Mouse (Mus musculus) E14TG2a.4 (cell line): ENCODE measurements around the gene Gon4l.
"Not testable (repeated sequence)": the region's sequence is repeated elsewhere in the genome, so short reads cannot be mapped to it uniquely, and the experiment has no call there.

Source experiments
- H3K27me3 ChIP-seq: 2 replicates; pipeline ENCODE4 v1.6.1; 2014; ENCODE audit warnings: low read length, control low read depth; ENCODE audit not compliant: insufficient read depth
- H3K36me3 ChIP-seq: 2 replicates; pipeline ENCODE4 v1.6.1; 2014; ENCODE audit warnings: low read length, control low read depth; ENCODE audit not compliant: insufficient read depth
- H3K4me1 ChIP-seq: replicated peaks from 2 replicates; pipeline ENCODE4 v1.6.1; 2014; ENCODE audit warnings: low read depth, low read length, control low read depth
- H3K4me3 ChIP-seq: replicated peaks from 2 replicates; pipeline ENCODE4 v1.5.1; 2014; ENCODE audit warnings: mild to moderate bottlenecking, low read length
- H3K9me3 ChIP-seq: 2 replicates; pipeline ENCODE4 v1.6.1; 2014; ENCODE audit warnings: low read length, control low read depth
- CTCF ChIP-seq: conservative IDR thresholded peaks from 2 replicates; pipeline ENCODE4 v1.5.1; 2014; ENCODE audit warnings: low read length
- NANOG ChIP-seq: IDR thresholded peaks from 2 replicates; pipeline ENCODE4 v1.6.1; 2014; ENCODE audit warnings: borderline replicate concordance, low read length, mixed read lengths
- POU5F1 ChIP-seq: IDR thresholded peaks from 2 replicates; pipeline ENCODE4 v1.6.1; 2014; ENCODE audit warnings: low read length, borderline replicate concordance

Gon4l gene

DNA sequence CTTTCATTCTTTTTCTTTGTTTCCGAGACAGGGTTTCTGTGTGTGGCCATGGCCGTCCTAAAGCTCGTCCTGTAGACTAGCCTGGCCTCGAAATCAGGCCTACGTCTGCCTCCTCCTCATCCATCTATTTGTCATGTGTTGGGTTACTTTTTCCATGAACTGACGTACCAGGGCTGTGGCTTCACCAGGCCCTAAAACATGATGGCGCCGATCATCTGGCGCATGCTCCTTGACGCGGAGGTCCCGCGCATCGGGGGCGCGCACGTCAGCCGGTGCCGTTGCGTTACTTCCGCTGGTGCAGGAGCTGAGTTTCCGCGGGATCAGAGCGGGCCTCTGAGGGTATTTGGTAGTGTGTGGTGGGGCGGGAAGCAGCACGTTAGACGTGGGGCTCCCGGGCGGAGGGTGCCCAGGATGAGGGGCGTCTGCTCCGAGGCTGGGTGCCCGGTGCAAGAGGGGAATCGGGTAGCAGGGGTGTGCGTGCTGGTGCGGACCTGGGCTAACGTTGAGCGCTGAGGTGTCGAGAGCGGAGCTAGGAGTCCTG is at the start of gene Gon4l:
Gon4l (plus strand) TSS at position 281 of the 541 bp plus-strand sequence.
- H3K36me3 ChIP-seq: peaks cover 18% of the 10 kb centered on the region
- H3K9me3 ChIP-seq, H3K27me3 ChIP-seq, H3K4me1 ChIP-seq: not testable (repeated sequence)
- peak within 1 kb of the TSS; percentile 76 for H3K4me3 ChIP-seq

DNA sequence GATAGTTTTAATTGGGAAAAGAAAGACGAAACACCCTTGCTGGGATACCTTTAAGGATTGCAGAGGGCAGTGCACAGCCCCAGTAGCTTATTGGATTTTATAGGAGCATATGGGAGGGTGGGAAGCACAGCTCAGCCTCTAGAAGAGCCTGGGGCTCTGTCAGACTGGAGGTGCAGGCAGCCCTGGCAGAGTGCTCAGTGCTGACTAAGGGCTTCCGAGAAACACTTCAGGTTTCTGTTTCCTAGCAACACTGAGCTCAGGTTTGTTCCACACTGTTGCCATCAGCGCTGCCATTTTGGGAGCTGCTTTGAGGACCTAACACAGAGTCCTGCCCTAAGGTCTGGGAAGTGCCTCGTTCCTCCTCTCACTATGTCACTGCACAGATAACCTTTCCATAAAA is 48.7 kb upstream of the Gon4l start:
- H3K9me3 ChIP-seq, H3K27me3 ChIP-seq, H3K4me3 ChIP-seq: not testable (repeated sequence)
- Histone ChIP-seq H3K4me1 (peaks cover 12% of the 10 kb centered on the region), H3K36me3 (peaks cover 17% of the 10 kb centered on the region)

DNA sequence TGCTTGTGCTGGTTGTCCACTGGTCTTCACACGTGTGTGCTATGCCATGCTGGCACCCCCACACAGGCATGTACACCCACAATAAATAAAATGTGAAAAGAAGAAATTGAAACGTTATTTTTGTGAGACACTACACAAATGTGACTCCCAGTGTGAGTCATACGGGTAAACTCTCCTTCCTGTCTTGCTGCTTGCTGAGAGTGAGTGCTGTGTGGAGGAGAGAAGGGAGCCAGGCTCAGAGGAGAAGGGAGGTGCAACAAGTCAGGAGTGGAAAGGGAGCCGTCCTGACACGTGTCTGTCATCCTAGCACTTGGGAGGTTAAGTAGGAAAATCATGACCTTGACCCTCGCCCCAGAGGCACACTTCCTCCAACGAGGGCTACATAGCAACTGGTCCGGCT is 48.2 kb upstream of the Gon4l start:
- not testable (repeated sequence) for H3K9me3 ChIP-seq, H3K4me3 ChIP-seq, H3K27me3 ChIP-seq
- H3K4me1 ChIP-seq: peaks cover 12% of the 10 kb centered on the region
- peaks cover 16% of the 10 kb centered on the region for H3K36me3 ChIP-seq

DNA sequence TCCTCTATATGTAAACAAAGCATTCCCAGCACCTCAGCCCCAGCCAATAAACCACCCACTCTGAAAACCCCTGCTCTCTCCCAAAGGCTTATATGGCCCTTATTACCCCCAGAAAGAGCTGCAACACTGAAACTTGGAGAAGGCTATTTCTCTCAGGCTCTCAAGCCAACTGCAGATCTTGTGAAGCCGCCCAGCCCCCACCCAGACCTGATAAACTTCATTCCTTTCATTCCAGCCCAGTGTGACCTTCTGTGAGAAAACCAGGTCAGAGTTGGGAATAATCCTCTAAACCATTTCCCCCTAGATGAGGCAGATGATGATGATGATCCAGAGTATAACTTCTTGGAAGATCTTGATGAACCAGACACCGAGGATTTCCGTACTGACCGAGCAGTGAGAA is 47.0 kb upstream of the Gon4l start:
- Histone ChIP-seq H3K4me1 (peaks cover 12% of the 10 kb centered on the region), H3K36me3 (peaks cover 16% of the 10 kb centered on the region)
- H3K27me3 ChIP-seq, H3K4me3 ChIP-seq, H3K9me3 ChIP-seq: not testable (repeated sequence)

DNA sequence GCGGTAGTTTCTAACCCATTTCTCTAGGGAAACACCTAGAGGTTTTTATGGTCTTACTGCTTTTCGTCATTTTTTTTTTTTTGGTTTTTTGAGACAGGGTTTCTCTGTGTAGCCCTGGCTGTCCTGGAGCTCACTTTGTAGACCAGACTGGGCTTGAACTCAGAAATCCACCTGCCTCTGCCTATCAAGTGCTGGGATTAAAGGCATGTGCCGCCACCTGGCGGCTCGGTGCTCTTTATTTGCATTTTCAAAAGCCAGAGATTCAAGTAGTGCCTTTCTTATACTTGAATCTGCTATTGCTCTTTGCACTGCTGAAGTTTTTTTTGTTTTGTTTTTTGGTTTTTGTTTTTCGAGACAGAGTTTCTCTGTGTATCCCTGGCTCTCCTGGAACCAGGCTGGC is 37.5 kb upstream of the Gon4l start:
- not testable (repeated sequence) for H3K9me3 ChIP-seq, H3K4me1 ChIP-seq, H3K4me3 ChIP-seq, H3K27me3 ChIP-seq
- H3K36me3 ChIP-seq: peaks cover 11% of the 10 kb centered on the region; the same call in 1 of the 2 replicates
- peak; percentile 21 for TF ChIP-seq CTCF

DNA sequence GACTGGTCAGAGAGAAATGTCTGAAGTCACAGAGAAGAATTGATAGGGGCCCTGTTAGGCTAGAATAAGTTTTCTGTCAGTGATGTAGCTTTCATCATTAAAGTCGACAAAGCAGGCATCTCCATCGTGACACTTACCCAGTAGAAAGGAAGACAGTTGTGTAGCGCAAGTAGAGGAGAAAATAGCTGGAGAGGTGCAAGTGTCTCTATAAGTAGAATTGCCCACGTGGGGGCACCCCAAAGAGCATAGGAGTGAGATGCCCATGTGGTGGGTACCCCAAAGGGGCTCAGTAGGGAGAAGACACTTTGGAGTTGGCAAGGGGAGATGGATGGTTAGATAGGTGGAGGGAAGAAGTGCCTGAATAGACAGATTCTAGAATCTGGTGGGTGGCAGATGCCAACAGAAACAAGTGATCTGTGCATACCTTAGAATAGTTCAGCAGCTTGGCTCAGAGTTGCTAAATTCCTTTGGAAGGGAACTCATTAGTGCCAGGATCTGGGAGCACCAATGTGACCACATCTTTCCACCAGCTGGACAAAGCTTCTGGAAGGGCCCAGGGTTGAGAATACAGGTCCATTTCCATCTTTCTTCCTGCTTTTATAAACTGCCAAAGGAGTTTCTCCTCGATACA is 31.0 kb upstream of the Gon4l start:
- Histone ChIP-seq H3K36me3 (peaks cover 33% of the 10 kb centered on the region), H3K4me3 (no peak overlapping the region), H3K27me3 (no peaks in the 10 kb centered on the region), H3K4me1 (no peaks in the 10 kb centered on the region), H3K9me3 (no peaks in the 10 kb centered on the region)
- TF ChIP-seq NANOG (no peak), CTCF (no peak), POU5F1 (no peak)

DNA sequence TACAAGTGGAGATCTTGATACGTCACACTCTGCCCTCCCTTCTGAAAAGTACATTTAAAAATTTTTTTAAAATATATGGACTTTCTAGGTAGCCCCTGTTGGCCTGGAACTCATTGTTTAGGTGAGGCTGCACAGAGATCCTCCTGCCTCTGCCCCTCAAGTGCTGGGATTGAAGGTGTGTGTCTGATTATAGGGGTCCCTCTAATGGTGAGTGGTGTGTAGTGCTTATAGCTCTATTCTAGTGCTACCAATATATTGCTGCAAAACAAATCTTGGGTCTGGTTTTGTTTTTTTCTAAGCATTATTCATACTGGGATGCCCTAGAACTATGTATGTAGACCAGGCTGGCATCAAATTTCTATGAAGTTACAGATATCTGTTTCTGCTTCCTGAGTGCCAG is 9.3 kb upstream of the Gon4l start:
- no peak for TF ChIP-seq POU5F1
- TF ChIP-seq CTCF: peak; percentile 44
- Histone ChIP-seq H3K36me3 (peaks cover 39% of the 10 kb centered on the region), H3K9me3 (no peaks in the 10 kb centered on the region), H3K4me3 (no peak overlapping the region), H3K27me3 (no peaks in the 10 kb centered on the region), H3K4me1 (no peaks in the 10 kb centered on the region)

DNA sequence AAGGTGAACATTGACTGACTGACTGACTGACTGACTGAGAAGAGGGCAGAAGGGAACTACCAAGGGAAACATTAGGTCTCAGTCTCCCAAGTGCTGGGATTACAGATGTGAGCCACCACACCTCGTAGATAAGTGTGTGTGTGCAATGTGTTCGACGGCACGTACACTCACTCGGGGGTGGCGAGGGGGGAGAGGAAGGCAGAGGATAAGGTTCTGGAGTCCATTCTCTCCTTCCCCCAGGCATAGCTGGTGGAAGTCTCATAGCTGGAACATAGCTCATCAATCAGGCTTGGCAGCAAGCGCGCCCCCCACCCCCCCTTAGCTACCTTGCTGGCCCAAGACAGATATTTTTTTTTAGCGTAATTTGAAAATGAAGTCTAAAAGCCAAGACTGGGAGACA is 7.8 kb upstream of the Gon4l start:
- H3K9me3 ChIP-seq: no peaks in the 10 kb centered on the region
- peaks cover 34% of the 10 kb centered on the region for H3K36me3 ChIP-seq
- H3K27me3 ChIP-seq: no peaks in the 10 kb centered on the region
- 0 out of 2 replicates have a peak, but pooled peaks cover 3% of the 10 kb centered on the region for H3K4me1 ChIP-seq
- H3K4me3 ChIP-seq: no peak overlapping the region
- TF ChIP-seq NANOG (no peak), CTCF (no peak), POU5F1 (no peak)

DNA sequence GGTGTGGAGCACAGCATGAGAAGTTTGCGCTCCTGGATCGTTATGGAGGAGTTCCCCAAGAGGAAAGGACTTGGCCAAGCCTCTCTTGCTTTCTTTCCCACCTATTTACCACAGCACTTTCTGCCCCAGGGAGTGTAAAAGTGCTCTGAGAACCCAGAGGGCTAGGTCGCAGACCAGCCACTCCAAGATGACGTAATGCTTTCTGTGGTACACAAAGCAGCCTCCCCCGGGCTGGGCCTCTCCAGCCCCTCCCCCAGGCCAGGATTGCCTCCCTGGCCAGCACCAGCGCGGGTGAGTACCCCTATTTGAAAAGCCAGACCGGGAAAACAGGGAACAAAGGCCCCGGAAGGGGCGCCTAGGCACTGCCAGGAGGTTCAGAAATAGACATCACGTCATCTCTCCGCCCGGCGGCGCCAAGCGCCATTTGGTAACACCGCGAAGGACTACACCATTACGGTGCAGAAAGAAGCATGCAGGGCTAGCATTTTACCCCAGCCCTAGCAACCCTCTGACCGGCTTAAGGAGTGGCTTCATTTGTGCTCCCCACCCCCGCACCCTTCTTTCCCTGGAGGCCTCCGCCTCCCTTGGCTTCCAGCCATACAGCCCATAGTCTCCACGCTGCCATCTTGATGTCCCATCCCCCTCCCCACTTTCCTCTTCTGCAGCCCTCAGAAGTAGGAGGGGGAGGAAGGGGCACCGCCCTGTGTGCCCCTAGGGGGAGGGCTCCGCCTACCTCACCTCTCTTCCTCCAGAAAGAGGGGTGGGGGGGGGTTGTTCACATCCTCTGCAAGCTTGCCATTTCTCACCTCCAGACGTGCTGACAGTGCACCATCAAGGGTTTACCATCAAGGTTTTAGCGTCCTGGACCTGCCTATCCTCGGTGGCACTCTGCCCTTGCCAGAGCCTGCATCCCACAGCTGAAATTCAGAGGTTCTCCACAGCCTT is 3.6 kb upstream of the Gon4l start:
- H3K9me3 ChIP-seq, H3K27me3 ChIP-seq, H3K4me1 ChIP-seq: not testable (repeated sequence)
- peaks cover 13% of the 10 kb centered on the region for H3K36me3 ChIP-seq
- peak overlapping the region; percentile 66 for H3K4me3 ChIP-seq

DNA sequence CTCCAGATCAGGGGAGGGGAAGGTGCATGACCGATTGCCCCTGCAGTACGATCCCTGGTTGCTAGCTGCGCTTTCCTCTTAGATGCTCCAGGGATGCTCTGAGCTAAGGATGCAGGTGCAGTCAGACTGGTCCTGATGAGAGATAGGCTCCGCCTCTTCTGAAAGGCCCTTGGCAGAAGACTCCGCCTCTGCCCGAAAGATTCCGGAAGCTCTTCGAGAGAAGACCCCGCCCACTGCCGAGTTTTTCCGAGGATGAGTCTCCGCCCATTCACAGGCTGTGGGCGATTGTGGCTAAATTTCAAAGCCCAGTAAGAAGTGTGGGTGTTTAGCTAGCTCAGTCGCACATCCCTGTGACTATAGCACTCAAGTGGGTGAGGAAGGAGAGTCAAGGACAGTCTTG is 2.6 kb upstream of the Gon4l start:
- not testable (repeated sequence) for H3K9me3 ChIP-seq, H3K4me3 ChIP-seq, H3K27me3 ChIP-seq, H3K36me3 ChIP-seq, H3K4me1 ChIP-seq
